Mouse (Mus musculus) intestine, embryonic 15.5 days (tissue): ENCODE measurements around the gene Axin1. TPM values are rescaled to one million over a fixed set of nuclear protein-coding genes. Genes with fewer than 3 reads are reported as not detected.

ENCODE experiments used
- ATAC-seq: fragments of 200-750 bp; cut with Nextera tagmentation; 2 replicates; pipeline ENCODE4 v1.8.0; 2017; ENCODE audit warnings: moderate TSS enrichment, moderate library complexity
- H3K27ac ChIP-seq: fragments of 300-500 bp; sonication (generic); 2 replicates; pipeline ENCODE4 v1.5.1; 2015; ENCODE audit warnings: mild to moderate bottlenecking, inconsistent platforms
- H3K27me3 ChIP-seq: fragments of 300-500 bp; sonication (generic); replicated peaks from 2 replicates; pipeline ENCODE4 v1.6.1; 2015; ENCODE audit warnings: inconsistent platforms
- H3K36me3 ChIP-seq: fragments of 300-500 bp; sonication (generic); 2 replicates; pipeline ENCODE4 v1.6.1; 2015; ENCODE audit warnings: inconsistent platforms
- H3K4me1 ChIP-seq: fragments of 300-500 bp; sonication (generic); replicated peaks from 2 replicates; pipeline ENCODE4 v1.6.1; 2015; ENCODE audit warnings: inconsistent platforms
- H3K4me2 ChIP-seq: fragments of 300-500 bp; sonication (generic); replicated peaks from 2 replicates; pipeline ENCODE4 v1.6.1; 2015; ENCODE audit warnings: mild to moderate bottlenecking, inconsistent platforms
- H3K4me3 ChIP-seq: fragments of 300-500 bp; sonication (generic); replicated peaks from 2 replicates; pipeline ENCODE4 v1.5.1; 2015; ENCODE audit warnings: inconsistent platforms
- H3K9ac ChIP-seq: fragments of 300-500 bp; sonication (generic); 2 replicates; pipeline ENCODE4 v1.6.1; 2015; ENCODE audit warnings: inconsistent platforms
- H3K9me3 ChIP-seq: fragments of 300-500 bp; sonication (generic); 2 replicates; pipeline ENCODE4 v1.6.1; 2016; ENCODE audit warnings: inconsistent platforms
- WGBS: fragments of 180-500 bp; shearing (Covaris S2); methylation state at CpG from one replicate; pipeline ENCODE4 v1.1.7; 2015; 5-methylcytosine and 5-hydroxymethylcytosine counted together
- polyA plus RNA-seq: library from polyadenylated mRNA; unstranded; fragments of >200 nt; fragmentation: Nextera tagmentation; extraction: Ambion mirVana; gene quantifications from 2 replicates; pipeline ENCODE4 v1.2.1, GENCODE M21; 2015

Gene Axin1
- polyA plus RNA-seq, 1 experiment from 2014 or later = 17.8 TPM

- Histone ChIP-seq H3K27me3 (peaks cover 45% of the 10 kb centered on the region), H3K4me1 (peaks cover 21% of the 10 kb centered on the region), H3K9ac (peak within 1 kb of the TSS; percentile 44), H3K4me3 (peak within 1 kb of the TSS; percentile 56), H3K9me3 (no peaks in the 10 kb centered on the region), H3K27ac (no peak within 1 kb of the TSS), H3K36me3 (no peaks in the 10 kb centered on the region), H3K4me2 (peak within 1 kb of the TSS; percentile 99)
- 3% methylated on average over 22 of the region's 22 CpGs for WGBS
- ATAC-seq = peak; percentile 18; the same call in 1 of the 2 replicates
These were observed 64.2 kb downstream of the Axin1 start, which contains the start of gene Rgs11 for GRCm38 (mm10) chr17:26202737-26203136. TSS of gene Rgs11 (plus strand) at chr17:26202951.

- H3K27me3 ChIP-seq = peaks cover 45% of the 10 kb centered on the region
- peaks cover 21% of the 10 kb centered on the region for H3K4me1 ChIP-seq
- H3K36me3 ChIP-seq = no peaks in the 10 kb centered on the region
- H3K4me3 ChIP-seq = peak overlapping the region; percentile 56
- ATAC-seq = peak; percentile 21
- H3K9ac ChIP-seq = peak overlapping the region; percentile 44
- H3K27ac ChIP-seq = no peak overlapping the region
- no peaks in the 10 kb centered on the region for H3K9me3 ChIP-seq
- H3K4me2 ChIP-seq = peak overlapping the region; percentile 98
- under 1% methylated on average over 30 of the region's 30 CpGs for WGBS
These were observed 64.9 kb downstream of the Axin1 start for GRCm38 (mm10) chr17:26203321-26203811.

DNA sequence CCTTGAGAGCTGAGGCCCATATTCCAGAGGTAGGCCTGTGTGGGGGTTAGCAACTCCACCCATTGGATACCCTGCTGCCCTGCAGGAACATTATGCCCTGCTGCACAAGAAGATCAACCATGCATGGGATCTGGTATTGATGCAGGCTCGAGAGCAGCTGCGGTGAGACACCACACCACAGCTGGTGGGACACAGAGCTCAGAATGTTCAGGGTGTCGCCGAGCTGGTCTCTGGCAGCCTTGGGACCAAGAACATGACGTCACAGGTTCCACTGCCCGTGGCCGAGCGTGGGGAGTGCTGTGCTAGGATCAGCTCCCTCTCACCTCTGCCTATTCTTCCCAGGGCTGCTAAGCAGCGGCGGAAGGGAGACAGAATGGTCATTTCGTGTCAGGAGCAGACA, 66.3 kb downstream of the Axin1 start:
- no peak for ATAC-seq
- no peak overlapping the region for H3K9ac ChIP-seq
- H3K36me3 ChIP-seq = no peaks in the 10 kb centered on the region
- no peak overlapping the region for H3K27ac ChIP-seq
- H3K4me2 ChIP-seq = no peak overlapping the region
- H3K9me3 ChIP-seq = no peaks in the 10 kb centered on the region
- 42% methylated on average over 11 of the region's 11 CpGs for WGBS
- peaks cover 21% of the 10 kb centered on the region for H3K4me1 ChIP-seq
- H3K27me3 ChIP-seq = peaks cover 45% of the 10 kb centered on the region
- H3K4me3 ChIP-seq = no peak overlapping the region

DNA sequence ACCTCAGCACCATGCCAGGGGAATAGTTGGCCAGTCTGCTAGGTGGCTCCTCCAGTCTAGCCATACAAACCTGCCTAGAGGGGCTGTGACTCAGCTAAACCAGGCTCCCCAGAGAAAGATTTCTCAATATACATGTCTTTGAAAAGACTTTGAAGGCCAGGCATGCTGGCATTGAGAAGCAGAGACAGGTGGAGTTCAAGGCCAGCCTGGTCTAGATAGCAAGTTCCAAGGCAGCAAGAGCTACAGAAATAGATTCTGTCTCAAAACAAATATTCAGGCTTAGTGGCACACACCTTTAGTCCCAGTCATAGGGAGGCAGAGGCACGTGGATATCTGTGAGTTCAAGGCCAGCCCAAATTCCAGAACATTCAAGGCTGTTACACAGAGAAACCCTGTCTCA, 67.9 kb downstream of the Axin1 start:
- H3K4me1 ChIP-seq = peaks cover 14% of the 10 kb centered on the region
- no peaks in the 10 kb centered on the region for H3K9me3 ChIP-seq
- H3K9ac ChIP-seq = no peak overlapping the region

GRCm38 (mm10) chr17:26207686-26208085, 69.2 kb downstream of the Axin1 start, which contains the start of gene Arhgdig:
TSS of gene Arhgdig (minus strand) at chr17:26207786.
- Histone ChIP-seq H3K4me2 (no peak within 1 kb of the TSS), H3K36me3 (no peaks in the 10 kb centered on the region), H3K4me3 (no peak within 1 kb of the TSS), H3K27ac (no peak within 1 kb of the TSS), H3K9ac (no peak within 1 kb of the TSS), H3K27me3 (peaks cover 18% of the 10 kb centered on the region), H3K9me3 (no peaks in the 10 kb centered on the region), H3K4me1 (peaks cover 10% of the 10 kb centered on the region)
- 89% methylated on average over 12 of the region's 12 CpGs for WGBS
- no peak for ATAC-seq

More for the DNA sequence above, 67.9 kb downstream of the Axin1 start:
- 39% methylated on average over 1 of the region's 1 CpGs for WGBS
- no peak overlapping the region for H3K4me2 ChIP-seq
- no peak for ATAC-seq
- no peaks in the 10 kb centered on the region for H3K36me3 ChIP-seq
- no peak overlapping the region for H3K4me3 ChIP-seq
- peaks cover 30% of the 10 kb centered on the region for H3K27me3 ChIP-seq
- no peak overlapping the region for H3K27ac ChIP-seq

GRCm38 (mm10) chr17:26212241-26212640, 73.8 kb downstream of the Axin1 start:
- no peaks in the 10 kb centered on the region for H3K4me1 ChIP-seq
- no peaks in the 10 kb centered on the region for H3K9me3 ChIP-seq
- 84% methylated on average over 7 of the region's 7 CpGs for WGBS
- H3K9ac ChIP-seq = no peak overlapping the region
- H3K27me3 ChIP-seq = no peaks in the 10 kb centered on the region
- no peak for ATAC-seq
- no peak overlapping the region for H3K27ac ChIP-seq
- H3K4me3 ChIP-seq = no peak overlapping the region
- 0 out of 2 replicates have a peak, but pooled peaks cover 2% of the 10 kb centered on the region for H3K36me3 ChIP-seq
- H3K4me2 ChIP-seq = no peak overlapping the region

DNA sequence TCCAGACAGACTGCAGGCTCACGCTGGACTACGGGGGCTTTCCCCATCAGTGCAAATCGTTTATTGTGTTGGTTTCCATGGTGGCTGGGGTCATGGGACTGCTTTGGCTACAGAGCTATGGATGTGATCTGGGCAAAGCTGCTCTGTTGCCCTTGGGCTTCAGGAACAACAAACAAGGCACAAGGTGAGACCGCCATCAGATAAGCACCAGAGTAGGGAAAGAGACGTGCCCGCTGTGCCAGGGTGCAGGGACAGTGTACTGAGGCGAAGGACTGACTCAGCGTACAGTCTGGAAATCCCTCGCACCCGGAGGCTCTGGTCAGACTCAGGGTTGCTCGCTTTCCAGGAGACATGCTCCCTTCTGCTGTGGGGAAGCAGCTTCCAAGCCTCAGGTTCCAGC, 74.2 kb downstream of the Axin1 start:
- ATAC-seq = peak; percentile 74
- 0 out of 2 replicates have a peak, but pooled peaks cover 2% of the 10 kb centered on the region for H3K36me3 ChIP-seq
- no peaks in the 10 kb centered on the region for H3K9me3 ChIP-seq
- H3K4me2 ChIP-seq = no peak overlapping the region
- H3K27me3 ChIP-seq = no peaks in the 10 kb centered on the region
- no peak overlapping the region for H3K9ac ChIP-seq
- H3K27ac ChIP-seq = no peak overlapping the region
- WGBS = 87% methylated on average over 11 of the region's 11 CpGs
- no peak overlapping the region for H3K4me3 ChIP-seq
- H3K4me1 ChIP-seq = no peaks in the 10 kb centered on the region

GRCm38 (mm10) chr17:26221508-26221907, 83.0 kb downstream of the Axin1 start:
- ATAC-seq = 0 out of 2 replicates have a peak, but pooled peaks have one; percentile 32
- Histone ChIP-seq H3K27me3 (no peaks in the 10 kb centered on the region), H3K36me3 (no peaks in the 10 kb centered on the region; the same call in 1 of the 2 replicates), H3K27ac (no peak overlapping the region), H3K9ac (no peak overlapping the region), H3K4me1 (no peaks in the 10 kb centered on the region), H3K4me2 (no peak overlapping the region), H3K4me3 (no peak overlapping the region), H3K9me3 (no peaks in the 10 kb centered on the region)
- WGBS = 63% methylated on average over 2 of the region's 2 CpGs

- Histone ChIP-seq H3K9ac (no peak overlapping the region), H3K27me3 (no peaks in the 10 kb centered on the region), H3K27ac (no peak overlapping the region), H3K36me3 (no peaks in the 10 kb centered on the region), H3K4me2 (no peak overlapping the region), H3K9me3 (no peaks in the 10 kb centered on the region), H3K4me1 (no peaks in the 10 kb centered on the region), H3K4me3 (no peak overlapping the region)
- WGBS = 63% methylated on average over 12 of the region's 12 CpGs
- ATAC-seq = peak; percentile 82
These were observed 86.7 kb downstream of the Axin1 start for GRCm38 (mm10) chr17:26225150-26225549.

GRCm38 (mm10) chr17:26229776-26230175, 91.3 kb downstream of the Axin1 start:
- no peak for ATAC-seq
- Histone ChIP-seq H3K9me3 (no peaks in the 10 kb centered on the region), H3K36me3 (no peaks in the 10 kb centered on the region), H3K4me1 (no peaks in the 10 kb centered on the region), H3K4me3 (no peak overlapping the region), H3K27me3 (no peaks in the 10 kb centered on the region), H3K27ac (no peak overlapping the region), H3K4me2 (no peak overlapping the region), H3K9ac (no peak overlapping the region)
- 95% methylated on average over 5 of the region's 5 CpGs for WGBS

DNA sequence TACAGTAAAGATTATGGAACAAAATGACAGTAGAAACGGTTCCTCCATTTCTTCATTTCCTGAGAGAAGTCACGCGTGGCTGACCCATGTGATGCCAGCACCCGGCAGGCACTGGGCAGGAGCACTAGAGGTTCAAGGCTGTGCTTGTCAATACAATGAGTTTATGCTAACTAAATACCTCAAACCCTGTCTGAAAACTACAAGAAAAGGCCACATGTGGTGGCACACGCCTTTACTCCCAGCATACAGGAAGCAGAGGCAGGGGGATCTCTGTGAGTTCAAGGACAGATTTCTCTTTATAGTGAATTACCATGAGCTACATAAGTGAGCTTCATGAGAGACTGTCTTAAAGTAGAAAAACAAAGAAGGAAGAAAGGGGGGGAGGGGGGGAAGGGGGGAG, 92.7 kb downstream of the Axin1 start:
- no peak for ATAC-seq
- Histone ChIP-seq H3K4me2 (no peak overlapping the region), H3K4me1 (peaks cover 2% of the 10 kb centered on the region; the same call in 1 of the 2 replicates), H3K27ac (no peak overlapping the region), H3K9me3 (no peaks in the 10 kb centered on the region), H3K27me3 (no peaks in the 10 kb centered on the region), H3K36me3 (no peaks in the 10 kb centered on the region), H3K9ac (no peak overlapping the region), H3K4me3 (no peak overlapping the region)
- WGBS = 88% methylated on average over 5 of the region's 5 CpGs

GRCm38 (mm10) chr17:26232863-26233262, 94.4 kb downstream of the Axin1 start:
- Histone ChIP-seq H3K9ac (no peak overlapping the region), H3K27me3 (no peaks in the 10 kb centered on the region), H3K27ac (no peak overlapping the region), H3K36me3 (no peaks in the 10 kb centered on the region), H3K9me3 (no peaks in the 10 kb centered on the region), H3K4me2 (no peak overlapping the region), H3K4me1 (peaks cover 7% of the 10 kb centered on the region), H3K4me3 (no peak overlapping the region)
- no peak for ATAC-seq
- 77% methylated on average over 8 of the region's 8 CpGs for WGBS

DNA sequence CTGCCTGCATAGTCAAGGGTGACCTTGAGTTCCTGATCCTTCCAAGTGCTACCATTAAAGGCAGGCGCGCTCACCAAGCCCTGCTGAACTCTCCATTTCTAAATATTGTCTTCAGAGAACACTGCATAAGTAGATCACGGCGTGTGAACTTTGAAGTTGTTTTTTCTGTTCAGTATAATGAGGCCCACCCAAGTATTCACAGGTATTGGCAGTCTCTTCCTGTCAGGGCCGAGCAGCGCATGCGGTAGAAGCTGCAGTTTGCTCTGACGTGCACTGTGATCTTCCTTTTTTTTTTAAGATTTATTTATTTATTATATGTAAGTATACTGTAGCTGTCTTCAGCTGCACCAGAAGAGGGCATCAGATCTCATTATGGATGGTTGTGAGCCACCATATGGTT, 95.9 kb downstream of the Axin1 start:
- no peak overlapping the region for H3K9ac ChIP-seq
- H3K4me2 ChIP-seq = no peak overlapping the region
- WGBS = 77% methylated on average over 8 of the region's 8 CpGs
- H3K27ac ChIP-seq = 0 out of 2 replicates have a peak overlapping the region, but pooled peaks have one; percentile 17
- no peak for ATAC-seq
- H3K4me1 ChIP-seq = peaks cover 7% of the 10 kb centered on the region
- no peaks in the 10 kb centered on the region for H3K27me3 ChIP-seq
- H3K36me3 ChIP-seq = no peaks in the 10 kb centered on the region
- no peaks in the 10 kb centered on the region for H3K9me3 ChIP-seq
- H3K4me3 ChIP-seq = no peak overlapping the region
